Mouse (Mus musculus): ENCODE data around the gene Parp16. TPM values are rescaled to one million over a fixed set of nuclear protein-coding genes. Genes with fewer than 3 reads are reported as not detected.

Gene Parp16
- polyA plus RNA-seq (2014; fragmentation: Nextera tagmentation; extraction: Ambion mirVana), result 7.3 and 7.5 TPM in 2 replicates

GRCm38 (mm10) chr9:65195053-65195452 lies at the start of gene Parp16:
Parp16 (plus strand) TSS chr9:65195353.
- no peaks in the 10 kb centered on the region for H3K27me3 ChIP-seq (replicated peaks; ENCODE audit: control insufficient read depth, insufficient read depth, low read length)
- no peaks in the 10 kb centered on the region for H3K9me3 ChIP-seq (ENCODE audit: control insufficient read depth, low read length)
- peaks cover 42% of the 10 kb centered on the region for H3K4me1 ChIP-seq (replicated peaks; ENCODE audit: control insufficient read depth, insufficient read depth, low read length)
- no peak within 1 kb of the TSS for H3K4me3 ChIP-seq (ENCODE audit: low read depth, low read length)
- H3K9ac ChIP-seq (ENCODE audit: low read depth, low read length), result 0 out of 2 replicates have a peak within 1 kb of the TSS, but pooled peaks have one; percentile 18
- no peaks in the 10 kb centered on the region for H3K36me3 ChIP-seq (ENCODE audit: control insufficient read depth, insufficient read depth, low read length)
- peak within 1 kb of the TSS; percentile 83 for H3K27ac ChIP-seq (ENCODE audit: low read depth, low read length)
- ATAC-seq (replicated peaks; ENCODE audit: low FRiP score) (no peak), DNase-seq (ENCODE audit: low spot score) (no peak)
- peak within 1 kb of the TSS; percentile 33 for H3K4me2 ChIP-seq
- 77% methylated on average over 4 of the region's 4 CpGs for whole genome bisulfite sequencing

GRCm38 (mm10) chr9:65146001-65146400 lies 49.2 kb upstream of the Parp16 start:
- H3K9ac ChIP-seq (ENCODE audit: low read depth, low read length), result no peak overlapping the region
- no peaks in the 10 kb centered on the region; the same call in 1 of the 2 replicates for H3K36me3 ChIP-seq (ENCODE audit: control insufficient read depth, insufficient read depth, low read length)
- ATAC-seq (replicated peaks; ENCODE audit: low FRiP score), result no peak
- no peak overlapping the region for H3K4me2 ChIP-seq
- no peak overlapping the region for H3K27ac ChIP-seq (ENCODE audit: low read depth, low read length)
- peaks cover 37% of the 10 kb centered on the region for H3K27me3 ChIP-seq (replicated peaks; ENCODE audit: control insufficient read depth, insufficient read depth, low read length)
- DNase-seq (ENCODE audit: low spot score), result no peak
- H3K9me3 ChIP-seq (ENCODE audit: control insufficient read depth, low read length), result no peaks in the 10 kb centered on the region
- no peaks in the 10 kb centered on the region; the same call in 1 of the 2 replicates for H3K4me1 ChIP-seq (replicated peaks; ENCODE audit: control insufficient read depth, insufficient read depth, low read length)
- H3K4me3 ChIP-seq (ENCODE audit: low read depth, low read length), result no peak overlapping the region
- WGBS, result 74% methylated on average over 5 of the region's 5 CpGs

- no peak for DNase-seq (ENCODE audit: low spot score)
- no peaks in the 10 kb centered on the region for H3K9me3 ChIP-seq (ENCODE audit: control insufficient read depth, low read length)
- peaks cover 15% of the 10 kb centered on the region for H3K27me3 ChIP-seq (replicated peaks; ENCODE audit: control insufficient read depth, insufficient read depth, low read length)
- no peak overlapping the region for H3K27ac ChIP-seq (ENCODE audit: low read depth, low read length)
- H3K36me3 ChIP-seq (ENCODE audit: control insufficient read depth, insufficient read depth, low read length), result no peaks in the 10 kb centered on the region; the same call in 1 of the 2 replicates
- no peak overlapping the region for H3K4me3 ChIP-seq (ENCODE audit: low read depth, low read length)
- WGBS, result 66% methylated on average over 7 of the region's 7 CpGs
- ATAC-seq (replicated peaks; ENCODE audit: low FRiP score), result no peak
- H3K9ac ChIP-seq (ENCODE audit: low read depth, low read length), result no peak overlapping the region
- H3K4me1 ChIP-seq (replicated peaks; ENCODE audit: control insufficient read depth, insufficient read depth, low read length), result no peaks in the 10 kb centered on the region; the same call in 1 of the 2 replicates
- H3K4me2 ChIP-seq, result no peak overlapping the region
Measured at GRCm38 (mm10) chr9:65148507-65148906, 46.6 kb upstream of the Parp16 start.

GRCm38 (mm10) chr9:65152711-65153330 lies 42.3 kb upstream of the Parp16 start:
- whole genome bisulfite sequencing, result 59% methylated on average over 6 of the region's 6 CpGs
- Histone ChIP-seq H3K4me3 (ENCODE audit: low read depth, low read length) (no peak overlapping the region), H3K27ac (ENCODE audit: low read depth, low read length) (no peak overlapping the region), H3K9me3 (ENCODE audit: control insufficient read depth, low read length) (no peaks in the 10 kb centered on the region), H3K9ac (ENCODE audit: low read depth, low read length) (no peak overlapping the region), H3K27me3 (replicated peaks; ENCODE audit: control insufficient read depth, insufficient read depth, low read length) (peaks cover 14% of the 10 kb centered on the region), H3K36me3 (ENCODE audit: control insufficient read depth, insufficient read depth, low read length) (no peaks in the 10 kb centered on the region), H3K4me2 (no peak overlapping the region), H3K4me1 (replicated peaks; ENCODE audit: control insufficient read depth, insufficient read depth, low read length) (peaks cover 16% of the 10 kb centered on the region)
- DNase-seq (ENCODE audit: low spot score), result no peak
- no peak for ATAC-seq (replicated peaks; ENCODE audit: low FRiP score)

- H3K4me1 ChIP-seq (replicated peaks; ENCODE audit: control insufficient read depth, insufficient read depth, low read length), result peaks cover 16% of the 10 kb centered on the region
- H3K9me3 ChIP-seq (ENCODE audit: control insufficient read depth, low read length), result no peaks in the 10 kb centered on the region
- DNase-seq (ENCODE audit: low spot score) (no peak), ATAC-seq (replicated peaks; ENCODE audit: low FRiP score) (no peak)
- no peak overlapping the region for H3K4me2 ChIP-seq
- no peaks in the 10 kb centered on the region for H3K36me3 ChIP-seq (ENCODE audit: control insufficient read depth, insufficient read depth, low read length)
- no peak overlapping the region for H3K27ac ChIP-seq (ENCODE audit: low read depth, low read length)
- peaks cover 18% of the 10 kb centered on the region for H3K27me3 ChIP-seq (replicated peaks; ENCODE audit: control insufficient read depth, insufficient read depth, low read length)
- no peak overlapping the region for H3K4me3 ChIP-seq (ENCODE audit: low read depth, low read length)
- WGBS, result 37% methylated on average over 5 of the region's 5 CpGs
- no peak overlapping the region for H3K9ac ChIP-seq (ENCODE audit: low read depth, low read length)
Measured at GRCm38 (mm10) chr9:65153331-65153711, 41.8 kb upstream of the Parp16 start.

- Histone ChIP-seq H3K4me3 (ENCODE audit: low read depth, low read length) (no peak overlapping the region), H3K4me1 (replicated peaks; ENCODE audit: control insufficient read depth, insufficient read depth, low read length) (peaks cover 16% of the 10 kb centered on the region), H3K9me3 (ENCODE audit: control insufficient read depth, low read length) (no peaks in the 10 kb centered on the region), H3K27me3 (replicated peaks; ENCODE audit: control insufficient read depth, insufficient read depth, low read length) (peaks cover 28% of the 10 kb centered on the region), H3K36me3 (ENCODE audit: control insufficient read depth, insufficient read depth, low read length) (no peaks in the 10 kb centered on the region), H3K4me2 (no peak overlapping the region), H3K27ac (ENCODE audit: low read depth, low read length) (no peak overlapping the region), H3K9ac (ENCODE audit: low read depth, low read length) (no peak overlapping the region)
- DNase-seq (ENCODE audit: low spot score), result no peak
- WGBS, result 61% methylated on average over 9 of the region's 9 CpGs
- ATAC-seq (replicated peaks; ENCODE audit: low FRiP score), result no peak
Measured at GRCm38 (mm10) chr9:65154692-65155455, 40.3 kb upstream of the Parp16 start.

GRCm38 (mm10) chr9:65156604-65157003 lies 38.5 kb upstream of the Parp16 start:
- no peaks in the 10 kb centered on the region for H3K36me3 ChIP-seq (ENCODE audit: control insufficient read depth, insufficient read depth, low read length)
- no peak overlapping the region for H3K27ac ChIP-seq (ENCODE audit: low read depth, low read length)
- H3K4me3 ChIP-seq (ENCODE audit: low read depth, low read length), result no peak overlapping the region
- WGBS, result 5% methylated on average over 8 of the region's 8 CpGs
- no peak for ATAC-seq (replicated peaks; ENCODE audit: low FRiP score)
- H3K27me3 ChIP-seq (replicated peaks; ENCODE audit: control insufficient read depth, insufficient read depth, low read length), result peaks cover 46% of the 10 kb centered on the region
- no peak for DNase-seq (ENCODE audit: low spot score)
- H3K9ac ChIP-seq (ENCODE audit: low read depth, low read length), result no peak overlapping the region
- peak overlapping the region; percentile 9; the same call in 1 of the 2 replicates for H3K4me2 ChIP-seq
- H3K4me1 ChIP-seq (replicated peaks; ENCODE audit: control insufficient read depth, insufficient read depth, low read length), result peaks cover 16% of the 10 kb centered on the region
- H3K9me3 ChIP-seq (ENCODE audit: control insufficient read depth, low read length), result no peaks in the 10 kb centered on the region

- Histone ChIP-seq H3K4me3 (ENCODE audit: low read depth, low read length) (no peak overlapping the region), H3K36me3 (ENCODE audit: control insufficient read depth, insufficient read depth, low read length) (no peaks in the 10 kb centered on the region), H3K4me1 (replicated peaks; ENCODE audit: control insufficient read depth, insufficient read depth, low read length) (peaks cover 18% of the 10 kb centered on the region), H3K27me3 (replicated peaks; ENCODE audit: control insufficient read depth, insufficient read depth, low read length) (peaks cover 56% of the 10 kb centered on the region), H3K9me3 (ENCODE audit: control insufficient read depth, low read length) (no peaks in the 10 kb centered on the region), H3K27ac (ENCODE audit: low read depth, low read length) (no peak overlapping the region), H3K4me2 (no peak overlapping the region), H3K9ac (ENCODE audit: low read depth, low read length) (no peak overlapping the region)
- ATAC-seq (replicated peaks; ENCODE audit: low FRiP score) (no peak), DNase-seq (ENCODE audit: low spot score) (no peak)
- 33% methylated on average over 6 of the region's 6 CpGs for WGBS
Measured at GRCm38 (mm10) chr9:65157631-65158030, 37.5 kb upstream of the Parp16 start.
